ENCODE assay signal across 30 mouse cellular contexts in the genomic region with DNA sequence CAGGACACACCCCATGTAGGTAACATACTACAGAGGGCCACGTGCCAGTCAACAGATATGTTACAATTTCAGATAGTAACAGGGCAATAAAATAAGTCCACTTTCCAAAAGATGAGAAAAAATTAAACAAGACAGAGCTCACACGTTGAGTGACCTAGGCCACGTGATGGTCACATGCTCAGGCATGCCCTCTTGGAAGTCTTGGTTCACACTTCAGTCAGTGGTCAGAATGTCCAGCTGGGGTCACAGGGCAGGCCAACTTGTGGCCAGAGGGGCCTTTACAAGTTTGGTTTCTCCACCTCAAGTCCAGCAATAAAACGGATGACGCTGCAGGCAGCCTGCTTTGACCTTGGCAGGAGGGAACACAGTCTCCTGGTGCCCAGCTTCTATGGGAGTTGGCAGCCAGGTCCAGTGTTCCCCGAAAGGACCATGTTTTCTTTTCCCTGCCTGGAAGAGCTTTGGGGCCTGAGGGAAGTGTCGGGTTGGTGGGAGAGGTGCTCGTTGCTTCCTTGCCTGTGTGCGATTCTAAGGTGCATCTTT. TPM values are rescaled to one million over a fixed set of nuclear protein-coding genes. Genes with fewer than 3 reads are reported as not detected.
DNase-seq lines count a peak whose midpoint lies in the region; ATAC-seq and TF ChIP-seq lines count a peak whose summit lies in the region.
"Had no signal": no experiment of that assay in that cellular context is flagged by ENCODE, and none has a peak within 500 bp of the region (broad histone marks: within the 10 kb centered on the region; RNA-seq: fewer than 3 reads in every experiment).

No protein-coding gene starts in this region.

- no peaks in the 10 kb centered on the region for H3K9me3 ChIP-seq in kidney, embryonic 15.5 days (replicated peaks)
- H3K9me3 ChIP-seq: embryonic facial prominence, embryonic 12.5 days; hindbrain, embryonic 13.5 days; midbrain, embryonic 10.5 days; midbrain, embryonic 15.5 days; neural tube, embryonic 13.5 days had no signal

- no peaks in the 10 kb centered on the region; the same call in 1 of the 2 replicates for H3K27me3 ChIP-seq in kidney, embryonic 15.5 days
- H3K27me3 ChIP-seq in myocyte (ENCODE audit: control insufficient read depth, insufficient read depth, insufficient read length): no peaks in the 10 kb centered on the region
- H3K27me3 ChIP-seq: embryonic facial prominence, embryonic 12.5 days; midbrain, embryonic 15.5 days; neural tube, embryonic 13.5 days had no signal

- 76% methylated on average over 9 of the region's 9 CpGs for WGBS in kidney, embryonic 15.5 days

- no peak overlapping the region for H3K4me2 ChIP-seq in kidney, embryonic 15.5 days
- H3K4me2 ChIP-seq in myocyte (ENCODE audit: low read depth): peak overlapping the region; percentile 19
- H3K4me2 ChIP-seq: embryonic facial prominence, embryonic 12.5 days; heart, embryonic 11.5 days; hindbrain, embryonic 13.5 days; lung, embryonic 14.5 days; midbrain, embryonic 15.5 days; neural tube, embryonic 13.5 days had no signal

- no peaks in the 10 kb centered on the region for H3K36me3 ChIP-seq in kidney, embryonic 15.5 days
- peaks cover 5% of the 10 kb centered on the region for H3K36me3 ChIP-seq in myocyte (ENCODE audit: control insufficient read depth, insufficient read depth)
- H3K36me3 ChIP-seq: embryonic facial prominence, embryonic 12.5 days; hindbrain, embryonic 13.5 days; midbrain, embryonic 10.5 days; midbrain, embryonic 15.5 days; neural tube, embryonic 13.5 days had no signal

- no peak overlapping the region for H3ac ChIP-seq in myocyte (ENCODE audit: control insufficient read depth, insufficient read length)

- peaks cover 13% of the 10 kb centered on the region for H3K4me1 ChIP-seq in kidney, embryonic 15.5 days
- H3K4me1 ChIP-seq: midbrain, embryonic 15.5 days; neural tube, embryonic 13.5 days had no signal

- H3K9ac ChIP-seq in kidney, embryonic 15.5 days: no peak overlapping the region
- H3K9ac ChIP-seq: embryonic facial prominence, embryonic 12.5 days; hindbrain, embryonic 13.5 days; liver, embryonic 14.5 days; lung, embryonic 14.5 days; midbrain, embryonic 15.5 days; neural tube, embryonic 13.5 days had no signal

- no peak overlapping the region for H3K4me3 ChIP-seq in kidney, embryonic 15.5 days (replicated peaks)
- H3K4me3 ChIP-seq in myocyte: no peak overlapping the region
- H3K4me3 ChIP-seq: embryonic facial prominence, embryonic 12.5 days; hindbrain, embryonic 13.5 days; midbrain, embryonic 10.5 days; midbrain, embryonic 15.5 days; neural tube, embryonic 13.5 days had no signal

- ATAC-seq in kidney, embryonic 15.5 days (replicated peaks; ENCODE audit: low FRiP score): no peak
- ATAC-seq: activated CD4-positive, CD25-positive, alpha-beta regulatory T cell, adult 4 months; forebrain, embryonic 14.5 days; intestine, embryonic 16.5 days; midbrain, embryonic 15.5 days had no signal

- peaks cover 84% of the 10 kb centered on the region for H3K79me2 ChIP-seq in myocyte (ENCODE audit: control insufficient read depth, insufficient read depth)

- peak; percentile 33 for DNase-seq in adrenal gland, adult 2 months
- no peak for DNase-seq in adrenal gland, adult 8-10 months
- peak; percentile 9 for DNase-seq in kidney, postnatal 14 days
- peak; percentile 31 for DNase-seq in 416B (ENCODE audit: low read depth)
- DNase-seq in embryo, embryonic 10 days (ENCODE audit: low spot score): no peak
- DNase-seq: cerebellum, adult 11 months; cerebellum, adult 9-10 months; cerebellum, postnatal 36 days; embryo, embryonic 11 days; gastrocnemius, postnatal 25 days; heart, adult 11 months; heart, postnatal 4 days; left cerebral cortex, postnatal 4 days; lung, embryonic 14.5 days; lung, postnatal 14 days; retina, postnatal 1 day; right cerebral cortex, postnatal 14 days; thymus, postnatal 4 days had no signal

- TF ChIP-seq POLR2A in myocyte (IDR thresholded peaks at IDR 0.05; ENCODE audit: insufficient read length, low read depth): no peak

- no peak overlapping the region for H3K27ac ChIP-seq in kidney, embryonic 15.5 days
- H3K27ac ChIP-seq: embryonic facial prominence, embryonic 12.5 days; hindbrain, embryonic 13.5 days; liver, embryonic 14.5 days; midbrain, embryonic 10.5 days; midbrain, embryonic 15.5 days; neural tube, embryonic 13.5 days had no signal

TF ChIP-seq in myocyte, 11 proteins besides CTCF, POLR2A, EP300 and RAD21:
- TF ChIP-seq REST (IDR thresholded peaks at IDR 0.05; ENCODE audit: insufficient read depth, insufficient read length) (no peak), MYOG (IDR thresholded peaks at IDR 0.05; ENCODE audit: control insufficient read depth in 1 of 3, insufficient read depth in 1 of 3, insufficient read length in 2 of 3, low read depth in 2 of 3) (peak in 1 of 3 experiments; percentile 40), MYOD1 (IDR thresholded peaks at IDR 0.05; ENCODE audit: control insufficient read depth in 1 of 3, insufficient read length in 2 of 3, low read depth in 2 of 3) (peak in 1 of 3 experiments; percentile 27), POLR2AphosphoS2 (IDR thresholded peaks at IDR 0.05; ENCODE audit: insufficient read length, low read depth) (peak; percentile 16), TCF12 (IDR thresholded peaks at IDR 0.05; ENCODE audit: insufficient read depth, poor library complexity, severe bottlenecking) (no peak), USF1 (IDR thresholded peaks at IDR 0.05; ENCODE audit: low read depth) (peak; percentile 91)

RNA-seq across cellular contexts. Expression of gene Runx1, which starts 46.0 kb away (rescaled TPM):
- total RNA-seq in adrenal gland, adult 2 months (2021): 1 to 10 TPM; 3.6 to 4.9 TPM
- polyA plus RNA-seq in adrenal gland, adult 2 months (2012; rRNA removed): 4.2 and 6.2 TPM in 2 replicates
- total RNA-seq in adrenal gland, adult 8-10 months (2022): 1 to 10 TPM; 4.1 to 7.8 (median 5.3) TPM
- 1.6 and 2.1 TPM in 2 replicates for polyA plus RNA-seq in kidney, embryonic 15.5 days (2015; fragmentation: Nextera tagmentation; extraction: Ambion mirVana)
- 38.8 TPM for polyA plus RNA-seq in myocyte (2012; fragmentation: generic; extraction: Trizol)

Comparison
In these comparisons a context has a peak if more than half of its experiments do, and no peak if none do; other contexts are left out.
1. DNase-seq: peak in adrenal gland, adult 2 months (single experiment), kidney, postnatal 14 days (single experiment) and 416B (single experiment); none in adrenal gland, adult 8-10 months (single experiment) and embryo, embryonic 10 days (single experiment).